Mouse (Mus musculus): ENCODE measurements around the gene Ptov1.
"Not testable (repeated sequence)": the region's sequence is repeated elsewhere in the genome, so short reads cannot be mapped to it uniquely, and the experiment has no call there.

The Ptov1 gene

GRCm38 (mm10) chr7:44888256-44889105 is 18.9 kb upstream of the Ptov1 start:
- DNase-seq (ENCODE audit: low spot score in 2 of 2), result no peak

DNA sequence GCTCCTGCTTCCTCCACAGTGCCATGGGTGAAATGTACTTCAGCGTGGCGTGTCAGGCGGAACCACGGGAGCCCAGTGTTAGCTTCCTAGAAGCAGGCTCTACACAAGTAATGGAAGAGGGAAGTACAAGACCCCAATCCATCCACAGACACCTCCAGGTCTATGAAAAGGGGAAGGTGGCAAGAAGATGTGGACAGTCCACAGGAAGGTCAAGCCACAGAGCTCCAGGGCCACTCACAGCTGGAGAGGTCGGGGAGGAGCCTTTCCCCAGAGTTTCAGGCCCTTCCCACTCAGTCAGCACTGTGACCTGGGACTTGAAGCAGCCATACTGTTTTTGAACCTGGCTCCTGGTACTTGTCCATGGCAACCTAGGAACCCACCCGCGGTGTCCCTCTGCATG is 17.4 kb upstream of the Ptov1 start:
- DNase-seq (ENCODE audit: low spot score in 2 of 2), result no peak

DNA sequence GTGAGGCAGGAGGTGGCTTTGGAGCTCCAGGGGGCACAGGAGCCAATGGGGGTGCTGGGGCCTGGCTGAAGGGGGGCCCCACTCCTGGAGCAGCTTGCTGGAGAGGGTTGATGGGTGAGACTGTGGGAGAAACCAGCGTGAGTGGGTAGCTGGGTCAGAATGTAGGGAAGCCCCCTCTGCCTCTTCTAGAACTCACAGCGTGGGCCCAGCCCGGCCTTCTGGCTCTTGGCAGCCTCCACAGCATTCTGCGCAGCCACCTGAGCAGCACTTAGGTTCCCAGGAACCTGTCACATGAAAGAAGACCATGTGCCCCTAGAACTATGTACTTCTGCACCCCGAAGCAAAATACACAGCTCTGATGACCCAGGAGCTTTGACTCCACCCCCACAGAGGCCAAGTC is 15.0 kb upstream of the Ptov1 start:
- DNase-seq (ENCODE audit: low spot score in 2 of 2), result no peak

- no peak for DNase-seq (ENCODE audit: low spot score in 2 of 2)
Measured at GRCm38 (mm10) chr7:44883036-44883435, 13.4 kb upstream of the Ptov1 start.

DNA sequence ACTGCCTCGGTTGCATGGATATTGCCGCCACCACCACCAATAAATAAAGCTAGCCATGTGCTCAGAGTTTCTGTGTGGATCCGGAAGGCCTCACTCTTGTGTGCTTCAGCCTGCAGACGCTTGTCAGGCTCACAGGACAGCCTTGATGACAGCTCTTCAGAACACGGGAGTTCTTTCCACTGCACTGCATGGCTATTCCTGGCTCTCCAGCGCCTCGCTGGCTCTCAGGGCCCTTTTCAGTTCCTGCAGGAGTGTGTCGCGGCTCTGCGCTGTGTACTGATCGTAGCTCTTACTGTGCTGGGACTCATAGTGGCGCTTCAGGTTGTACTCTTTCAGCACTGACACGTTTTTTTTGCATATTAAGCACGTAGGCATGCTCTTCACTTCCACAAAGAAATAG is 8.2 kb upstream of the Ptov1 start:
- no peak for DNase-seq (ENCODE audit: low spot score in 2 of 2)

GRCm38 (mm10) chr7:44871774-44872173 is 2.2 kb upstream of the Ptov1 start:
- DNase-seq (ENCODE audit: low spot score in 2 of 2), result not testable (repeated sequence)

- DNase-seq (ENCODE audit: low spot score in 2 of 2), result no peak
Measured at GRCm38 (mm10) chr7:44871181-44871580, 1.6 kb upstream of the Ptov1 start.

DNA sequence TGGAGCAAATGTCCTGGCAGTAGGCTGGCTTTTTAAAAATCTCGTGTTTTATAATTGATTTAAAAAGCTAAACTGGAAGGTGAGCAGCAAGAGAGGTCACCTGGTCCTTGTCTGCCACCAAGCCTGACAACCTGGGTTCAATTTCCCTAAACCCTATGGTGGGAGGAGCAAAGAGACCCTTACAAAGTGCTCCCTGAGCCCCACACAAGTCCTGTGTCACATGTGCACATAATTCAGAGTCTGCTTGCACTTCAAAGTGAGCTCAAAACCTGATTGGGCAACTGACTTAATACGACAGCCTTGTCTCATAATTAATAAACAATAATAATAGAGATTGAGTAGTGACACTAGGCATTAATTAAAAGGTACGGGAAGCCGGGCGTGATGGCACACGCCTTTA is 1.0 kb upstream of the Ptov1 start:
- DNase-seq (ENCODE audit: low spot score in 2 of 2), result no peak

- no peak for DNase-seq (ENCODE audit: low spot score in 2 of 2)
Measured at GRCm38 (mm10) chr7:44868919-44869696, 480 bp downstream of the Ptov1 start.

DNA sequence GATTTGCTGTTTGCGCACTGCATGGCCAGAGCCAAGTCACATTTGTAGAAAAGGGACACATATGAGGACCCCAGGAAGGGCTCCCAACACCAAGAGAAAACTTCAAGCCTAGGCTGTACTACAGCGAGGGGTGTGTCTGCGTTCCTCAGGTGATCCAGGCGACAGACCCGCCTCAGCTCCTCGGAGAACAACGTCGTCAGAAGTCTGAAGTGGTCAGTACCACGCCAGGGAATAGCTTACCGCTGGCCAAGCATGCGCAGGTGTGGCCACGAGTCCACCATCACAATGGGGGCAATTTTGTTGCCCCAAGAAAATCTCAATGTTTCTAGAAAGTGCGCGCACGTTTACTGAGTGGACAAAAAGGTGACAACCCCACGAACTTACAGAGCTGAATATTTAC is 1.1 kb downstream of the Ptov1 start:
- DNase-seq (ENCODE audit: low spot score in 2 of 2), result no peak

DNA sequence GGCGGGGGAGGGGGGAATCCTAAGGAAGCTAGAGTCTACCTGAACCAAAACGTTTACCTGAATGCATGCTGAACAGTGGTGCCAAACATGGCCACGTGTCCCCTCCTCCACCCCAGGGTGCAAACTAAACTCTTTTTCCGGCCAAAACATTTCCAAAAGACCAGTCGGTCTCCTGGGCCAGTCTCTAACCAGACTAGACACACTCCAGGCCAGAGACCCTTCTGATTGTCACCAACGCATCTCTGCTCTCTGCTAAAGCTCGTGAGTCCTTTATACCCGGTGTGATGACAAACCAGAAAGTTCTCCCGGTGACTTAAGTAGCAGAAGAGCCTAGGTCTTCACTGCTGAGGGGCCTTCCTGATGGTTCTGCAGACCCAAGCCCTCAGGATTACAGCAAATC is 1.8 kb downstream of the Ptov1 start:
- DNase-seq (ENCODE audit: low spot score in 2 of 2), result no peak

- no peak for DNase-seq (ENCODE audit: low spot score in 2 of 2)
Measured at GRCm38 (mm10) chr7:44867010-44867702, 2.4 kb downstream of the Ptov1 start.

GRCm38 (mm10) chr7:44866276-44867009 is 3.1 kb downstream of the Ptov1 start:
- DNase-seq (ENCODE audit: low spot score in 2 of 2), result no peak

GRCm38 (mm10) chr7:44864595-44865542 is 4.7 kb downstream of the Ptov1 start:
- no peak for DNase-seq (ENCODE audit: low spot score in 2 of 2)

- no peak for DNase-seq (ENCODE audit: low spot score in 2 of 2)
Measured at GRCm38 (mm10) chr7:44863982-44864494, 5.5 kb downstream of the Ptov1 start.

- no peak for DNase-seq (ENCODE audit: low spot score in 2 of 2)
Measured at GRCm38 (mm10) chr7:44863210-44863609, 6.4 kb downstream of the Ptov1 start.

DNA sequence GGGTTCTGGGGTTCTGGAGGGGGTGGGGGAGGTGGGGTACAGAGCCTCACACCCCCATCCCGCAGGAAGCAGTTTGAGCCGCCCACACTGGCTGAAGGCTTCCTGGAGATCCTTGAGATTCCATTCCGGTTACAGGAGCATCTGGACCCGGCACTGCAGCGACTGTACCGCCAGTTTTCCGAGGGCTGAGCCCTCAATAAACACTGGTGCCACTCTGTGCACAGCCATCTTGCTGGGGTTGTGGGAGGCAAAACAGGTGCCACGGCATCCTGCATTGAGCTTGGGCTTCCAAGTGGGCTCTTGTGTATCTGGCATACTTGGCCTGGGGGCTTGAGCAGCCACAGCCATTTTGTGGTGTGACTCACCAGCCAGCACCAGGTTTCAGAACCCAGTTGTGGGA is 7.2 kb downstream of the Ptov1 start:
- no peak for DNase-seq (ENCODE audit: low spot score in 2 of 2)

DNA sequence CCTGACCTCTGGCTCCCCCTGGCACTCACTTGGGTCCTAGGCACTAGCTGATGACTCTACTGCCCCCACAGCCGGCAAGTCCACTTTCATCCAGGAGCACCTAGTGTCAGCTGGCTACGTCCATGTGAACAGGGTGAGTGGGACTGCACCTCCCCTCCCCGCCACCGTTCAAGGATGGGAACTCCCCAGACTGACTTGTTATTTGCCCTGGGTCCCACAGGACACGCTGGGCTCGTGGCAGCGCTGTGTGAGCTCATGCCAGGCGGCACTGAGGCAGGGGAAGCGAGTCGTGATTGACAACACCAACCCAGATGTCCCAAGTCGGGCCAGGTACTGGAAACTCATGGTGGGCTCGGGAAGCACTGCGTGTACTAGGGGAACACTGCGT is 8.2 kb downstream of the Ptov1 start:
- no peak for DNase-seq (ENCODE audit: low spot score in 2 of 2)

GRCm38 (mm10) chr7:44860576-44861428 is 8.8 kb downstream of the Ptov1 start:
- DNase-seq (ENCODE audit: low spot score in 2 of 2), result peak; percentile 66 to 72
